Mouse (Mus musculus): Measurements from ENCODE around the gene Pde6b.

GRCm38 (mm10) chr5:108347843-108348242 lies 40.3 kb upstream of the Pde6b start:
- TF ChIP-seq CTCF (IDR thresholded peaks at IDR 0.05) (no peak), EP300 (IDR thresholded peaks at IDR 0.05) (no peak)

Data from lung, postnatal 0 days (tissue).